Mouse (Mus musculus) embryonic facial prominence, embryonic 14.5 days (tissue): ENCODE measurements around the gene Adh4. TPM values are rescaled to one million over a fixed set of nuclear protein-coding genes. Genes with fewer than 3 reads are reported as not detected.
A peak's percentile ranks its signal among the peaks of the same experiment; 100 is the strongest.
"Not testable (repeated sequence)": the region's sequence is repeated elsewhere in the genome, so short reads cannot be mapped to it uniquely, and the experiment has no call there.

Source experiments
- ATAC-seq: fragments of 200-750 bp; cut with Nextera tagmentation; 2 replicates; pipeline ENCODE4 v1.8.0; 2017; ENCODE audit warnings: low read depth, moderate number of reproducible peaks, moderate TSS enrichment
- DNase-seq: peaks from one replicate; pipeline ENCODE4 v3.0.0-alpha.2; 2015; ENCODE audit warnings: low spot score
- H3K27ac ChIP-seq: fragments of 300-500 bp; sonication (generic); replicated peaks from 2 replicates; pipeline ENCODE4 v1.5.1; 2014; ENCODE audit warnings: low read depth, mild to moderate bottlenecking, low read length, moderate library complexity
- H3K27me3 ChIP-seq: fragments of 300-500 bp; sonication (generic); replicated peaks from 2 replicates; pipeline ENCODE4 v1.6.1; 2014; ENCODE audit warnings: low read length; ENCODE audit not compliant: control insufficient read depth, insufficient read depth
- H3K36me3 ChIP-seq: fragments of 300-500 bp; sonication (generic); 2 replicates; pipeline ENCODE4 v1.6.1; 2014; ENCODE audit warnings: low read length, mixed read lengths; ENCODE audit not compliant: control insufficient read depth, insufficient read depth
- H3K4me1 ChIP-seq: fragments of 300-500 bp; sonication (generic); 2 replicates; pipeline ENCODE4 v1.6.1; 2014; ENCODE audit warnings: antibody characterized with exemption, low read length; ENCODE audit not compliant: control insufficient read depth, insufficient read depth
- H3K4me2 ChIP-seq: fragments of 300-500 bp; sonication (generic); 2 replicates; pipeline ENCODE4 v1.6.1; 2014; ENCODE audit warnings: low read depth, mild to moderate bottlenecking, low read length, moderate library complexity, mixed read lengths
- H3K4me3 ChIP-seq: fragments of 300-500 bp; sonication (generic); 2 replicates; pipeline ENCODE4 v1.5.1; 2014; ENCODE audit warnings: low read depth, mild to moderate bottlenecking, low read length
- H3K9ac ChIP-seq: fragments of 300-500 bp; sonication (generic); 2 replicates; pipeline ENCODE4 v1.6.1; 2014; ENCODE audit warnings: low read depth, mild to moderate bottlenecking, low read length, moderate library complexity, mixed read lengths
- H3K9me3 ChIP-seq: fragments of 300-500 bp; sonication (generic); 2 replicates; pipeline ENCODE4 v1.6.1; 2016; ENCODE audit warnings: low read length; ENCODE audit not compliant: control insufficient read depth
- WGBS: fragments of 180-500 bp; shearing (Covaris S2); extraction: QIAGEN DNeasy Blood & Tissue Kit; methylation state at CpG from one replicate; pipeline ENCODE4 v1.1.7; 2014; 5-methylcytosine and 5-hydroxymethylcytosine counted together
- polyA plus RNA-seq: library from polyadenylated mRNA; unstranded; fragments of >200 nt; fragmentation: Nextera tagmentation; extraction: Ambion mirVana; gene quantifications from 2 replicates; pipeline ENCODE4 v1.2.1, GENCODE M21; 2014

The Adh4 gene
- polyA plus RNA-seq, result not detected in 2 replicates

DNA sequence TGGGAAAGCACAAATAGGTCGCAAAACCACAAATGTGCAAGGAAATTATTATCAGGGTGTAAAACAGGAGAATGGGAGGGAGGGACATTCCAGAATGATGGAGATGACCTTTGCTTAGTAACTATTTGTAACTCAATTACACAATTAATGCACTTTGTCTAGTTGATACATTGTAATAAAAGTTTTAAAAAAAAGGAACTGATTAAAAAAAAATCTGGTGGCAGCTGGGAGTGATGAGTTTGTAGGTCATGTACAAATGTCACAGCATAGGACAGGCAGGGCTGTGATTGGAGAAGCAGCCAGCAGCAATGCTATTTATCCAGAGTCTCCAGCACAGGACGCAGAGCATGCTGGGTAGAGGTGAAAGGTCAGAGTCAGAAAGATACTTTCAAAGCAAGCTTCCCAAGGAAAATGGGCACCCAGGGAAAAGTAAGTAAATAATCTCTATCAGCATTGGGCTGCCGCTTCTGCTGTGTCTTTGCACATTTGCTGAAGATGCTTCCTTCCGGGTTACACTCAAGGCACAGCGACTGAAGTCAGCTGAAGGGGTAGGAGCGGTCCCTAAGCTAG is at the start of gene Adh4:
TSS of gene Adh4 (plus strand) at position 346 of the 570 bp plus-strand sequence.
- DNase-seq (no peak), ATAC-seq (no peak)
- H3K4me3 ChIP-seq, result no peak within 1 kb of the TSS
- H3K27me3 ChIP-seq, result no peaks in the 10 kb centered on the region
- H3K9me3 ChIP-seq, result no peaks in the 10 kb centered on the region
- H3K4me1 ChIP-seq, result no peaks in the 10 kb centered on the region
- H3K36me3 ChIP-seq, result no peaks in the 10 kb centered on the region
- whole genome bisulfite sequencing, result 71% methylated on average over 6 of the region's 6 CpGs
- H3K27ac ChIP-seq, result no peak within 1 kb of the TSS
- H3K4me2 ChIP-seq, result no peak within 1 kb of the TSS
- H3K9ac ChIP-seq, result no peak within 1 kb of the TSS

DNA sequence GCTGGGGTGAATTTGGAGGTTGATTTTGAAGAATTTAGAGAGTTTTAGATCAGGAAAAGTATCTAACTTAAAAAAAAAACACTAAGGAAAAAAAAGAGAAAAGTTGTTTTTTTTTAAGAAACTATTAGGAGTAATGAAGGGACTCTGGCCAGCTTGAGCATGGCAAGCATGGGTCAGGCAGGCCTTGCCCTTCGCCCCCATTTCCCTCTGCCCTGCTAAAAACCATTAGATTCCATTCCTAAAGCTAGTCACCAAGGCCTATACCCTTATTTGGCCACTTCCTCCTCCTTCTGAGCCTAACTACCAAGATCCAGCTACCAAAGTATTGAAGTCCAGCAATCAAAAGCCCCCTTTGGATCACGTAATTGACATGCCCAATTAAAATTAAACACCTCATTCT is 49.1 kb upstream of the Adh4 start:
- H3K36me3 ChIP-seq, result no peaks in the 10 kb centered on the region
- DNase-seq, result no peak
- H3K4me2 ChIP-seq, result no peak overlapping the region
- no peaks in the 10 kb centered on the region for H3K4me1 ChIP-seq
- 65% methylated on average over 2 of the region's 2 CpGs for WGBS
- no peaks in the 10 kb centered on the region for H3K9me3 ChIP-seq
- H3K4me3 ChIP-seq, result no peak overlapping the region
- no peak overlapping the region for H3K27ac ChIP-seq
- no peak for ATAC-seq
- no peaks in the 10 kb centered on the region for H3K27me3 ChIP-seq
- no peak overlapping the region for H3K9ac ChIP-seq

DNA sequence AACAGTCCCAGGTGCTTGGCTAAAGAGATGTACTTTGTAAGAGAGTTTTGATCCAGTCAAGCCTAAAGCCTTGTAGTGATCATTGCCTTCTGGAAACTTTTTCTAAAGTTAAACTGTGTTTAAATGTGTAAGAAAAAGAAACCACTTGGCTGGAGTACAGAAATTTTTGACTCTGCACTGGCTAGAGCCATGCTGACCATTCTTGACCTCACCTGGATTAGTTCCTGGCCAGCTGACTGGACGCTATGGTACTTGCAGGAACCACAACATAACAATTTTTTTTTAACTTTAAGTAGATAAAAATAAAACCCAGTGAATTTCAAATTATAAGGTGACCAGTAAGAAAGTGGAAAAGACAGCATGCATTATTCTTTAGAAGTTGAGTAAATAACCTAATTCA is 45.7 kb upstream of the Adh4 start:
- WGBS, result 85% methylated on average over 1 of the region's 1 CpGs
- Histone ChIP-seq H3K9me3 (no peaks in the 10 kb centered on the region), H3K4me1 (no peaks in the 10 kb centered on the region), H3K36me3 (no peaks in the 10 kb centered on the region), H3K9ac (no peak overlapping the region), H3K4me3 (no peak overlapping the region), H3K27ac (no peak overlapping the region), H3K4me2 (no peak overlapping the region), H3K27me3 (no peaks in the 10 kb centered on the region)
- DNase-seq (no peak), ATAC-seq (no peak)

- H3K36me3 ChIP-seq, H3K27ac ChIP-seq, H3K9ac ChIP-seq, H3K4me1 ChIP-seq, H3K4me3 ChIP-seq, H3K4me2 ChIP-seq, H3K9me3 ChIP-seq, H3K27me3 ChIP-seq, DNase-seq, ATAC-seq: not testable (repeated sequence)
- WGBS, result 60% methylated on average over 4 of the region's 4 CpGs
Measured at GRCm38 (mm10) chr3:138370289-138370688, 45.0 kb upstream of the Adh4 start.

DNA sequence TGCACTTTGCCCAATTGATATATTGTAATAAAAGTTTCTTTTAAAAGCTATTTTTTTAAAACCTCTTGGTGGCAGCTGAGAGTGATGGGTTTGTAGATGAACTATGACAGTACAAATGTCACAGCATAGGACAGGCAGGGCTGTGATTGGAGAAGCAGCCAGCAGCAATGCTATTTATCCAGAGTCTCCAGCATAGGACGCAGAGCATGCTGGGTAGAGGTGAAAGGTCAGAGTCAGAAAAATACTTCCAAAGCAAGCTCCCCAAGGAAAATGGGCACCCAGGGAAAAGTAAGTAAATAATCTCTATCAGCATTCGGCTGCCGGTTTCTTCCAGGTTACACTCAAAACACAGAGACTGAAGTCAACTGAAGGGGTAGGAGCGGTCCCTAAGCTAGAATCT is 41.3 kb upstream of the Adh4 start:
- Histone ChIP-seq H3K9me3 (no peaks in the 10 kb centered on the region), H3K36me3 (no peaks in the 10 kb centered on the region), H3K4me1 (no peaks in the 10 kb centered on the region), H3K27ac (no peak overlapping the region), H3K4me2 (no peak overlapping the region), H3K4me3 (no peak overlapping the region), H3K9ac (no peak overlapping the region), H3K27me3 (no peaks in the 10 kb centered on the region)
- DNase-seq, result no peak
- 58% methylated on average over 4 of the region's 4 CpGs for WGBS
- no peak for ATAC-seq

GRCm38 (mm10) chr3:138375148-138375547 is 40.1 kb upstream of the Adh4 start:
- H3K4me2 ChIP-seq, result no peak overlapping the region
- DNase-seq, result no peak
- ATAC-seq, result no peak
- no peak overlapping the region for H3K9ac ChIP-seq
- no peaks in the 10 kb centered on the region for H3K9me3 ChIP-seq
- no peak overlapping the region for H3K4me3 ChIP-seq
- H3K27ac ChIP-seq, result no peak overlapping the region
- H3K27me3 ChIP-seq, result no peaks in the 10 kb centered on the region
- WGBS, result 85% methylated on average over 2 of the region's 2 CpGs
- H3K36me3 ChIP-seq, result no peaks in the 10 kb centered on the region
- H3K4me1 ChIP-seq, result no peaks in the 10 kb centered on the region

DNA sequence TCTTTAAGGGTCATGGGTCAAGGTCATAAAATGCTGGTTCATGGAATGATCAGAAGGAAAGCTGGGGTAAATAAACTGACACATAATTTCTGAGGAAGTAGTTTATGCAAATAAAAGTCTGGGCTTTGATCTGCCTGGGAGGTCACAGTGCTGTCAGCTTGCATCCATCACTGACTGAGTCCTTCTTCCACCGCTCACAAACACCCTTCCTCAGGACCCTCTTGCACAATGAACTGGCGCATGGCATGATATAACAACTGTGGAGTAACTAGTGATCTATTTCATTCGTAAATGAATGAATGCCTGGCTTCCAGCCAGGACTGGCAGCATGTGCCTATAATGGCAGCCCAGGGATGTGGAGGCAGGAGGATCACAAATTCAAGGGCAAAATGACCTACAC is 34.1 kb upstream of the Adh4 start:
- ATAC-seq, result no peak
- no peak overlapping the region for H3K4me2 ChIP-seq
- 19% methylated on average over 3 of the region's 3 CpGs for WGBS
- DNase-seq, result peak; percentile 27
- no peak overlapping the region for H3K4me3 ChIP-seq
- no peak overlapping the region for H3K9ac ChIP-seq
- H3K4me1 ChIP-seq, result no peaks in the 10 kb centered on the region
- no peak overlapping the region for H3K27ac ChIP-seq
- no peaks in the 10 kb centered on the region for H3K9me3 ChIP-seq
- H3K36me3 ChIP-seq, result no peaks in the 10 kb centered on the region
- H3K27me3 ChIP-seq, result no peaks in the 10 kb centered on the region

- H3K4me2 ChIP-seq, result no peak overlapping the region
- ATAC-seq (no peak), DNase-seq (no peak)
- H3K9ac ChIP-seq, result no peak overlapping the region
- H3K27ac ChIP-seq, result no peak overlapping the region
- no peak overlapping the region for H3K4me3 ChIP-seq
- H3K4me1 ChIP-seq, result no peaks in the 10 kb centered on the region
- no peaks in the 10 kb centered on the region for H3K36me3 ChIP-seq
- no peaks in the 10 kb centered on the region for H3K27me3 ChIP-seq
- WGBS, result 74% methylated on average over 6 of the region's 6 CpGs
- no peaks in the 10 kb centered on the region for H3K9me3 ChIP-seq
Measured at GRCm38 (mm10) chr3:138387155-138387554, 28.1 kb upstream of the Adh4 start.

DNA sequence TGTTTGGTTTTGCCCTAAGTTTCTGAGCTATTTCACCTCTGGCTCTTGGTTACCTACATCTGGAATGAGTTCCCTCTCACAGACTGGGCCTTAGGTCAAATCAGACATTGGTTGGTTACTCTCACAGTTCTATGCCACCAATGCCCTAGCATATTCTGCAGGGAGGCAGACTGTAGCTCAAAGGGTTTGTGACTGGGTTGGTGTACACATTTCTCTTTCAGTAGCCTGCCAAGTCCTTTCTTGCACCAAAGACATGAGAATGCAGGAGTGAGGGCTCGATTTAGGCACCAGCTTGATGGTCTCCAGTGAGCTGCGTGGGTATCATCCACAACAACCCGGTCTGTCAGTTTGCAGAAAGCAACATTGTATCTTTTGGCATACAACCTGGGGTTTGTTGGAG is 10.4 kb upstream of the Adh4 start:
- 84% methylated on average over 3 of the region's 3 CpGs for WGBS
- DNase-seq (no peak), ATAC-seq (no peak)

More for the DNA sequence above, 10.4 kb upstream of the Adh4 start:
- Histone ChIP-seq H3K27ac (no peak overlapping the region), H3K4me2 (no peak overlapping the region), H3K36me3 (no peaks in the 10 kb centered on the region), H3K4me1 (no peaks in the 10 kb centered on the region), H3K9me3 (no peaks in the 10 kb centered on the region), H3K4me3 (no peak overlapping the region), H3K9ac (no peak overlapping the region), H3K27me3 (no peaks in the 10 kb centered on the region)
